Mouse (Mus musculus): ENCODE results near the gene Pappa2.

The Pappa2 gene

DNA sequence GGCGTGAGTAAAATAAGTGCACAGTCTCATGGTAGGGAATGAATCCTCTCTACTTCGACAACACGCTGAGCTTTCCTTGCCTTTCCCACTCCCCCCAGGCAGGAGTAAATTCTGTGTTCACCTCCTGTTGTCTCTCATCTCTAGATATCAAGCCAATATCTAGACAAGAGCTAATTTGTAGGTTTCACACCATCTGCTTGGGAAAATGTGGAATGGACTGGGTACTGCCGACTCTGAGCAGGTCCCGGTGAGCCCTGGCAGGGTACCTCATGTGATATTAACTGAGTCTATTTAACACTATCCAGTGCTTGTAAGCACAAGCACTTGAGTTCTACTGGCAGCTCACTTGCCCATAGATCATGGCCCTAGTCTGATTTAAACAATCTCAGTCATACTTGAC, 64.7 kb downstream of the Pappa2 start:
- in situ Hi-C loops (cut with MboI, MseI) = no loop called here

DNA sequence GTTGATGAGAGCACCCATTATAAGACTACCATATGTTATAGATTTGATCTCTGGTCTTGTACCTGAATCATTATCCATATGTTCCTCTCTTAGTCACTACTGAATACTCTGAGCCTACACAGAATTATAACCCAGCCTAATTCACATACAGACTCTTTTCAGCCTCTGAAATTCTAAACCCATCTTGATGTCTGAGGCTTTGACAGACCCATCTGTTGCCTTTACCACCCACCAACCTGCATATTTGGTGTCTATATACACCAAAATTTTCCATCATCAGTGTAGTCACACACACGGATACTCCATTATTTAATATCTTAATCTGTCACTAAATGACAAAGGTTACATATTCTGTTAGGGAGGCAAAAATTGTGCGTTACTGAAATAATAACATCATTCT, 69.6 kb downstream of the Pappa2 start:
- in situ Hi-C loops (cut with MboI, MseI) = no loop called here

DNA sequence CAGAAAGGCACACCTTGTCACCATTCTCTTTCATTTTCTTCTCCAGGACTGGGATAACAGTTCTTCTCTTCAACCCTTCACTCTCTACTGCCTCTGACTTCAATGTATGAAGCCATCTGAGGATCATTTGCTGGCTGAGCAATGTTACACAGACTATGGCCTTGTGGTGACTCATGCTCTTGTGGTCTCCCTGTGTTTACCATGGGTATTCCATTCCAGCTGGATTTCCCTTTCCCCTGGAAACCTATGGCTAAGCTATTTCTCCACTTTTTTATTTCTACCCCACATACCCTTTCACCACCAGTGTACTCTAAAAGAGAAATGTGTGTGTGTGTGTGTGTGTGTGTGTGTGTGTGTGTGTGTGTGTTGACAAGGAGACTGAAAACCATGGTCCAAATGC, 83.0 kb downstream of the Pappa2 start:
- in situ Hi-C loops (cut with MboI, MseI) = no loop called here

DNA sequence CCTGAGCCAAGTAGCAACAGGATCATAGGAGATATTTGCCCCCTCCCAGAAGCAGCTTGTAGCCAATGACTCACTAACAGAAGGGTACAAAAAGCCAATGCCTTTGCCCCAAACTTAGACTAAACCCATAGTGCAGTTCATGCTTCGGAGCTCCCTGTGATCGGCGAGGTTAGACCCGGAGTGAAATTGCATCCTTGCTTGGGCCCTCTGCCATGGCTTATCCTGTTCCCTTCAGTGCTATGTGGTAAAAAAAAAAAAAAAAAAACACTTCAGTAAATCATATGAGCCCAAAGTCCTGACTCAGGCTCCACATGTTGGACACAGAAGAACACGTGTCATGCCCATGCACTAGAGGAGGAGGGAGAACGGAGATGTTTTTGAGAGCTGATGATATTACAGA, 85.8 kb downstream of the Pappa2 start:
- in situ Hi-C loops (cut with MboI, MseI) = no loop called here

DNA sequence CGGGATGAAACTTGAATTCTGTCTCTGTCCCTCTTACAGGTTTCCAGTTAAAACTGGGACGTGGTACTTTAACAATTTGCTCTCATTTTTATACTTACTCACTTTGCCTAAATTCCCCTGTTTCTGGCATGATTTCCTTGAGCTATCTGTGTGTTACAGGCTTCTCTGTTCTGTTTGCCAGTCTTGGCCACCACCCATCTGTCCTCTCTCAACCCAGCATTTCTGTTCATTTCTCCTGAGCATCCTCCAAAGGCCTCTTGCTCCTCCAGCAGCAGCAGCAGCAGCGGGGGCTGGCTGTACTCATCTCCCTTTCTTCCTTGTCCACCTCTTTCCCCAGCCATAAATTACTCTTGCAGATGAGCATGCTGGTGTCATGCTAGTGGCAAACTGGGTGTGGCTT, 104.8 kb downstream of the Pappa2 start:
- in situ Hi-C loops (cut with MboI, MseI) = no loop called here

DNA sequence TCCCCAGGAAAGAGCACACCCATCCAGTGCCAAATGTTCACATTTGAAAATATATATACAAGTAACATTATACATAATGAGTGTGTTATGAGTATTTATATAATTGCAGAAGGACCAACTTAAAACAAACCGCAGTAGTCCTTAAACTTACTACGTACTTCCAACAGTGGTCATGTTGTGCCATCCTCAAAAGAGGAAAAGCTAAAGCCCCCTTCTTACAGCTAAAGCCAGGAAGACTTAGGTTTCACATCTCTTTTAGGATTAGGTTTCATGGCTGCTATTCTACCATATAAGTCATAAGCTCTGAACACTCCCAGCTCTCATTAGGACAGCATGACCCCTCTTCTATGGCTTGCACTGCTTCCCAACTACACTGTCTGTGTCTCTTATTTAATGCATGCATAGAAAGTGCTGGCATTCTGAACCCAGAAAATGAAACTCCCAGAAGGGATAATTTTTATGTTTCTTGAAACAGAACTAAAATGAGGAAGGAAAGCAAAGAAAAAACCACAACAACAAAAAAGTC, 105.7 kb downstream of the Pappa2 start:
- in situ Hi-C loops (cut with MboI, MseI) = loop anchor here in 1 of 2 experiments (25.0 kb wide), 1 partner anchor 988 kb away; no protein-coding TSS in a partner anchor

DNA sequence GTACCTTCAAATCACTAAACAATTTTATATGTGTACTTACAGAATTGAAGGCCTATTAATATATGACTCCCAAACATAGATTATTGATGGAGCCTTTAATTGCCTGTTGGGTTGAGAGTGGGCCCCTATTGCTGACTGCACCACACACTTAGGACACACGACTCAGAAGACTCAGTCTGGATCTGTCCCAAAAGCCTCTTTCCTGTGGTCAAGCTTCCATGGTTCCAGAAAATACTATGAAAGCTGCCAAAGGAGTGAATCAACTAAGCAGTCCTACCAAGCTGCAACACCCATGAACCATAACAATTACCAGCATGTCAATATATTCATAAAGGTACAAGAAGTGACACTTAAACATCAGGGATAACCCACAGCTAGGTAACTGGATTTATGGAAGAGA, 106.7 kb downstream of the Pappa2 start:
- in situ Hi-C loops (cut with MboI, MseI) = loop anchor here in 1 of 2 experiments (25.0 kb wide), 1 partner anchor 989 kb away; no protein-coding TSS in a partner anchor

DNA sequence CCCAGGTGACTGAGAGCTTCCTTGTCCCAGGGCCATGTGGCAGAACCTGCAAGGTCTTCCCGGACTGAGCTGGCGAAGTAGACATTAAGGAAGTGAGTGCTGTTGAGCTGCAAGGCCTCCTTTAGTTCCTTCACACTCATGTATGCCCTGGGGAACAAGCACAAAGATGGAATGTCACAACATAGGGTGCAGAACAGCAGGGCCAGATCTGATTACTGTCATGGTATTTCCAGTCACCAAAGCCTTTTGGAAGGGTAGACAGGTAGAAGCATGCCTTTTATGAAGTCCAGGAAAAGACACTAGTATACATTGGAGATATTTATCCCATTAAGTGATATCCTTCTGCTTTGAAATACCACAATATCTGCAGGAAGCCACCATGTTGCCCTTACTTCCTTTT, 108.9 kb downstream of the Pappa2 start:
- in situ Hi-C loops (cut with MboI, MseI) = loop anchor here in 1 of 2 experiments (25.0 kb wide), 1 partner anchor 991 kb away; no protein-coding TSS in a partner anchor

DNA sequence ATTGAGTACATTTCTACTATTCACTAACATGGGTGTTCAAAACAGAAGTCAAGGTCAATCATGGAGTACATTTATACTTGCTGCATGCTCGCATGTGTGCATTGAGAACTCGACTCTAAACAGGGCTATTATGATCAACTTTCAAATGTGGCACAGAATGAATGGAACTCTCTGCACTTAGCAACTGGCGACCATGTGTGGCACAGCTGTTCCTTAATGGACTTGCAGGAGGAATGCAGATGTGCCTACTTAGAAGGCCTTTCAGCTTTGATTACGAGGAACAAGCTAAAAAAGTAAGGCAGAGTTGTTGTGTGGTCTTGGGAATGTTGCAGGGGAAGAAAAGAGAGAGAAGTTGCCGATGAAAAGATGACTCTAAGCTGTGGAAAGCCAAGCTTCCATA, 120.1 kb downstream of the Pappa2 start:
- in situ Hi-C loops (cut with MboI, MseI) = loop anchor here in 1 of 2 experiments (25.0 kb wide), 1 partner anchor 1002 kb away; no protein-coding TSS in a partner anchor

DNA sequence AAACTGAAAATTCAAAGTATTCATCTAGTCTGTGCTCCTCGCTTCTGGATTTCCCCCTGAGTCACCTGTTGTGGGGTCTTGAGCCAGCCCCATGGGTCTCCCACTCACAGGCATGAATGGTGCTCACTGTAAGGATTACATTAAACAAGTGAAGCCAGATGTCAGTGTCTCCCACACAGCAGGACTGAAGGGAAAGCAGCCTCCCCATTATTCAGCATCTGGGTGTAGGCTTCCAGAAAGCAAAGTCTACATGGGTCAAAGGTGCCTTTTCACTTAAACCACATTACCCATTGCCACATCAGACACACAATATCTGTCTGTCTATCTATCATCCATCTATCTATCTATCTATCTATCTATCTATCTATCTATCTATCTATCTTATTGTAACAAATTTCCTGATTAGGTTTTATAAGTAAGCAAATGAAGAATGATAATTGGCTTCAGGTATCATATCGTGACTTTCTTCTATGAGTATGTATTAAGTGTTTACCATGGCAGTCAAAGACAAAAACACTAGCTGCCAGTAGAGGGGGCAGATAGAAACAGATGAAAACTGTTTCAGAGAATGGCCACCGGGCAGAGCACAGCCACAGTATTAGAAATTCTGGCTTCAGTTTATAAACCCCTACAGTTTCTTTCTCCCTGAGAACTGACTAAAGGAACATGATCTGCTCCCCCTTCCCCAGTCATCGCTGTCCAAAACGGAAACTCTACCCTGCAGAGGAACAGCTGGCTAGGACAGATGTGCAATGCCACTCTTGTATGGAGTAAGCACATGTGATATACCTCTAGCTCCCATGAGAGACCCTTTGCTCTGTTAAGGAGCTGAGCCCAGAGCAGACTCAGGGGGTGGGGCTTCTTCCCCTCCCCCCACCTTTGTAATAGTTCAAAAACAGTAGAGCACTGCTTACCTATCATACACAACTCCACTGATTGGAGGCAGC, 126.1 kb downstream of the Pappa2 start:
- in situ Hi-C loops (cut with MboI, MseI) = loop anchor here in 1 of 2 experiments (25.0 kb wide), 1 partner anchor 1008 kb away; no protein-coding TSS in a partner anchor

DNA sequence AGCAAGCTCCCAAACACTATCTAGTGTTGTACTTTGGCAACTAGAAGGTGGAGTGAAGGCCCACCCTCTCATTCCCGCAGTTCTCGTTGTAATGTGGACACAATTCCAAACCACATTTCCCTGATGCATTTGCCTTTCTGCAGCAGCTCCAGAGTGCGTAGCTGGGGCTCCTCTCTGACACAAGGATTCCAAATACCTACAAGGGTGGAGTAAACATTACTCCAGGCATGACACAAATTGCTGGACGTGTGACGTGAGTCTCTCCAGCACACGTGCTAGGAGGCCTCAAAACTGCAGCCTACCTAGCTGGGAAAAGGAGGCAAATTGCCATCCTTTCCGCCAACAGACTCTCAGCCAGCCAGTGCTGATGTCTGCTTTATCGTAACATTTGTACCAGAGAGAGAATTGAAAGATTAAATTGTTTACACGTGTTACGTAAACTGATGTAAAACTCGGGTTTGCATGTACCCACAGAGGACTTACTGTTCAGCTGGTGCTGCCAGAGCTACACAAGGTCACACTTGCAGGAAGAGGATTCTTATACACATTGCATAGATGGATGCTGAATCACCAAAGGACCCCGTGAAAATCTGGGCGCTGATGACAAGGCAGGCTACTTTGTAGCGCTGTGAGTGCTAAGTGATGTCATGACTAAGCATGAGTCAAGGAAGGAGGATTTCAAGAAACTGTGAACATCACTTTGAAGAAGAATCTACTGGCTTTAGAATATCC, 127.3 kb downstream of the Pappa2 start:
- in situ Hi-C loops (cut with MboI, MseI) = loop anchor here in 1 of 2 experiments (25.0 kb wide), 1 partner anchor 1009 kb away; no protein-coding TSS in a partner anchor

DNA sequence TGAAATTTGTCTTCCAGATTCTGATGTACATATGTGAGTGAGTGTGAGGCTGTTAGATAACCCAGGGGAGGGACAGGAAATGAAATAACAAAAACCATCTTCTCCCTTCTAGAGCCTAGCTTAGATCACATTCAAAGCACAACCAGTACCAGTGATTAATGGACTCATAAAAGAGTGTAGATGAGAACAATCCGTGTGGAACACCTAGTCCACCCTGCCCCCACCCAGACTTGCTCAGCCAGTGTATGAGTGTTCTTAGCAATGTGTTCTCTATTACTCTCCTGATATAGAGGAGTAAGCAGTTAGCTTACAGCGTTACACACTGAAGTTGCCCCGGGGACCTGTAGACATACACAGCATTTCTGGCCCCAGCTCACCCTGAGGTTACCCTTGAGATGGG, 129.8 kb downstream of the Pappa2 start:
- in situ Hi-C loops (cut with MboI, MseI) = loop anchor here in 1 of 2 experiments (25.0 kb wide), 1 partner anchor 1012 kb away; no protein-coding TSS in a partner anchor

DNA sequence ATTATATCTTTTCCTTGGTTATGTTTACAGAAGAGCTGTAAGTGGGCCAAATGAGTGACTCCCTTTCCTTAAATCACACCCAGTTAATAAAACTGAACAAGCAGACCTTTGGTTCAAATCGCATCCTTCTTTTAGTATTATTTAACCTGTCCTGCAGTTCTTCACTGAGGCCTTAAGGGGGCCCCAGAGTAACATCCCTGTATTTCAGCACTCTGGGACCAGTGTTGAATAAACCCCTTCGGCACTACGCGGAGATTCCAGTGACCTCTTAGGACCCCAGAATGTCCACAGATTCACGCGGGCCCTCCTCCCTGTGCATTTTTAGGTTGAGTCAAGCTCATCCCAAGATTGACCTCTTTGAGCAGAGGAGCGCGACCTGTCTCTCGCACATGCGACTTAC, 135.7 kb downstream of the Pappa2 start:
- in situ Hi-C loops (cut with MboI, MseI) = no loop called here

DNA sequence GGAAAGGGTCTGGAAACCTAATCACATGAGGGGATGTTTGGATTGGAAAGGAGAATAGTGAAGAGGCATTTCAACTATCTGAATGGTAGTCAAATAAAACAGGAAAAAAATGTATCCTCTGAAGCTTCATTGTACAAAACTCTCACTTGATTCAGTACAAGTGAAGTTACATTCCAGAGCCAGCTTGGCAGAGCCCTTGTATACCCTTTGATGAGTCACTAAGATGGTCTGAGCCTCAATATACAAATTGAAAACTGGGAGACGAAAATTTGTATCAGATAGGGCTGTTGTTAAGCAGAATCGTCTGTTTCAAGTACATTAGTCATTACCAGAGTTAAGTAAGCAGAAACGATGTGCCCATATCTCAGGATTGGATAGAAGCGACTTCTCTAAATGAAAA, 143.1 kb downstream of the Pappa2 start:
- in situ Hi-C loops (cut with MboI, MseI) = no loop called here

DNA sequence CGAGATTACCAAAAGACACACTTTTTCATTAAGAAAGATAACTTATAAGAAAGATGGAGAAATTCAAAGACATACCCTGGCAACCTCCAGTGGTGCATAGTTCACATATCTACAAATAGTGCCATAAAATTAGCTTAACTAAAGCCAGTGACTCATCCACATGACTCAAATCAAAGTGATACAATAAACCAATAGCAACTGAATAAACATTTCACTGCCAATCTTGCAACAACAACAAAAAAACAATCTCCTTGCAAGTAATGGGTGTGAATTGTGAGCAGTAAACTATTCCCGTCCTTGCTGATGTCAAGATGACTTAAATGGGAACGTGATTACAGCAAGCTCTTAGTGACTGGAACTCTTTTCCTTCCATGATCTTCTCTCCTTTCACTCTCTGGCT, 150.1 kb downstream of the Pappa2 start:
- in situ Hi-C loops (cut with MboI, MseI) = no loop called here

DNA sequence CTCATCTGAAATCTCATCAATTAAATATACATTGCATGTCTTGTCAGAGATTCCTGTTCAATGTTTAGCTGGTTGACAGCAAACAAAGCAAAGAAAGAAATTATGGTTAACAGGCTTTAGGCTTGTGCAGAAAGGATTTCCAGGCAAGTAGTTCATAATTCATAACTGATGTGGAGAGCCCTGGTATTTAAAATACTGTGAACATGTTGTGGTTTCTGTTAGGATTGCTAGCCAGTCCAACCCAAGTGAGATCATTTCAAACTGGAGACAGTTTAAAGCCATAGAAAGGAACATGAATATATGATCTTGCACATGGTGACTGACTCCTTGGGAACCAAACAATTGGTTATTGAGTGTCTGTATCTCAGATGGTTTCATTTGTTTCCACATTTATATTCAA, 152.4 kb downstream of the Pappa2 start:
- in situ Hi-C loops (cut with MboI, MseI) = no loop called here

DNA sequence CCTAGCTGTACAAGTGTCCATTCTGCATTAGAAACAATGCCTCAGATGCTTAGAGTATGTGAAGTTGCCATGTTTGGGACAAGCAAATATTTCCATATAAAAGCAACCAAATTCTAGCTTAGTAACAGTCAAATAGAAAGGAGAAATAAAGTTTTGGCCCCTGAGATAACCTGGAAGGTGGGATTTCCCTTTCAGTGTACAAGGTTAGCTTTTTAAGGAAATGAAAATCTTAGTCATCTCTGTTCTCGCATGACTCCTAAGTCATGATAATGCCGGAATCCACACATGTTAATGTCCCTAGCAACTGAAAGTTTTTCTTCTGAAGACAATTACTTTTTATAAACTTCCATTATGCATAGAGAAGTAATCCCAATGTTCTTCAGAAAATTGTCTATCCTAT, 160.6 kb downstream of the Pappa2 start:
- in situ Hi-C loops (cut with MboI, MseI) = no loop called here

DNA sequence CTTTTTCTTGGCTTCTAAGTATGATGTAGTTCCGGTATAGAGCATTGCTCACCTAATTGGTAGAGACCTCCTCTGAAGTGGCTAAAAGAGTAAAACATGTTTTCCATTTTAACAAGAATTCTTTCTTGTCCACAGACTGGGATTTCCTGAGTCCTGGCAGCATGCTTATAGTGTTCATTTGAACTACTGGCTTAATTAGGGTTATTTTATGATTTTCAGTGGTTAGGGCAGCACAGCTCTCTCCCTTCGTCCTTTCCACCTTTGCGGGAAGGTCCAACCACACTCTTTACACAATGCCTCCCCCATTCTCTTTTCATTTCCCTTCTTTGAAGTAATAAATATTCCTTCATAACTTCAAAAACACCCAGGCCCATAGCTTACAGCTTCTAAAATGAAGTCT, 163.8 kb downstream of the Pappa2 start:
- in situ Hi-C loops (cut with MboI, MseI) = no loop called here

DNA sequence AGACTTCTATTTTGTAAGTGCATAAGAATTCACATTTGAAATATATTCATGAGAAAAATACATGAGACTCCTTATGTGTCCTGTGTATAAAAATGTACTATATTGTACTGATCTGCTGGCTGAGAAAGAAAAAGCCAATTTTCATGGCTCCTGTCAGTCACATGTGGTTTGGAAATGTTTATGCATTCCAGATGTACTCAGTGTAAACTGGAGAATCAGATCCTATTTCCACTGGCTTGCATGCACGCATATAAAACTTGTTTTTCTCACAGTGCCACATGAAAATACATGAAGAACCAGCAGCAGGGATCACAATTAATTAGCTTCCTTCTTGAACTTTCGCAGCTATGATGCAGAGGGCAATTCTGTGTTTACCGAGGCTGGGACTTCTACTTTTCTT, 168.4 kb downstream of the Pappa2 start:
- in situ Hi-C loops (cut with MboI, MseI) = no loop called here

DNA sequence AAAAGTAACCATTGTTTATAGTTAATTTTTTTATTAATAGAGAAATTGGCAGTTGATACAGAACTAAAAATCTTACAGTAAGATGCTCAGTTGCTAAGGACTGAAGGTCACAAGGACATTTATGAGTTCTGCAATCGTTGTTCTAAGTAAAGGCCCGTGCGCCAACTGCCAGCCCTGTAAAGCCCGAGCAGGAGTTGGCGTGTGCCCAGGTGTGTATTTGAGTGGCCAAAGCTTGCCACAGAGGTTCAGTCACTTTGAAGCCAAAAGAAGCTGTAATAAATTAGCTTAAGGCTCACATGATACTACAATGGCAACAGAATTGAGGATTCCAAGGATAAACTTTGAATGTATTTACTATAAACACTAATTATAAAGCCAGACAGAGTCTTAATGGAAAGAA, 204.8 kb downstream of the Pappa2 start:
- in situ Hi-C loops (cut with MboI, MseI) = no loop called here

DNA sequence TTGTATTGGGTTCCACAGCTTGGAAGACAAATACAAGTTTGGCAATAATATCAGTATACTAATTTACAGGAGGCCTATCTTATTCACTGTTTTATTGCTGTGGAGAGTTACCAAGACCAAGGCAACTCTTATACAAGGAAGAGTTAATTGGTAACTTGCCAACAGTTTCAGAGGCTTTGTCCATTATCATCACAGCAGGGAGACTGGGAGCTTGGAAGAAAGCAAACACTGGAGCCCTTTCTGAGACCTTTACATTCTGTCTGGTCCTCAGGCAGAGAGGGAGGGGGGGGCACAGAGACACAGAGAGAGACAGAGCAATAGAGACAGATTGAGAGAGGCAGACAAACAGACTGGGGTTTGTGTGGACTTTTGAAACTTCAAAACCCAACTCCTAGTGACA, 207.2 kb downstream of the Pappa2 start:
- in situ Hi-C loops (cut with MboI, MseI) = no loop called here

DNA sequence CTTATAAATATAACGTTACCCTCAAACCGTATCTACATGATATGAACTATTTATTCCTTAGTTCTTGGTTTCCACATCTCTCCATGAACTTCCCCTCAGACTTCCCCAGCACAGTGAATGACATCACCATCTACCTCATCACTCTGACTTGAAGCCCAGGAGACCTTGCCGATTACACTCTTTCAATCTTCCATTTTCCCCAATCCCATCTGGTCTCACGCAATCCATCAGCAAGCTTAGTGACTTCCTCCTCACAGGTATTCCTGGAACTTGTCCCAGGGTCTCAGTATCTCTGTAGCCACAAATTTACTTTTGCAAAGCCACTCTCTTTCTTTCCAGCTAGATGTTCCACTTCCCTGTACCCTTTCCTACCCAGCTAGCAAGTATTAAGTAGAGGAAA, 209.5 kb downstream of the Pappa2 start:
- in situ Hi-C loops (cut with MboI, MseI) = no loop called here

Data from T-helper 17 cell (primary cell).